Mouse (Mus musculus) layer of hippocampus, adult 8-10 months (tissue): Measurements from ENCODE around the gene Tbl3. TPM values are rescaled to one million over a fixed set of nuclear protein-coding genes. Genes with fewer than 3 reads are reported as not detected.
A peak's percentile ranks its signal among the peaks of the same experiment; 100 is the strongest.
"Not testable (repeated sequence)": the region's sequence is repeated elsewhere in the genome, so short reads cannot be mapped to it uniquely, and the experiment has no call there.

Source experiments
- DNase-seq, 2 experiments: peaks; one replicate each; pipeline ENCODE4 v3.0.0; 2022; ENCODE audit warnings: low spot score in 2 of 2
- total RNA-seq, 4 experiments: library from RNA; stranded (reverse); gene quantifications; 2 replicates each; pipeline ENCODE4 v1.2.4; 2022

Gene Tbl3
- total RNA-seq, 4 experiments from 2014 or later, result 24.2 to 32.3 (median 27.8) TPM

DNA sequence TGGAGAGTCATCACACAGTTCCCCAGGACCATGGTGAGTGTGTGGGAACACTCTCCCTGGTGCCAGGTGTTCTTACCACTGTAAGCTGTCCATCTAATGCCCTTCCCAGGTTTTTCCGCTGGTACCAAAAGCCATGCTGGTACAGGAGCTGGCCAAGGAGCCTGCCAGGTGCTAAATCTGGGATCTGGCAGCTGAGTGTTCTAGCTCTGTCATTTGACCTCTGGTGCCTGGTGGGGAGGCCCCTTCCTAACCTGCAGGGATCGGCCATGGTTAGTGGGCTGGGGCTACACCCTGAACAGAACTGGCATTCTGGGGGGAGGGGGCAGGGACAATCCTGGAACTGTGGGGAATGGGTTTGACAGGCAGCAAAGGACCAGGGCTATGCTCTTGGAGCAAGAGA, 20.2 kb upstream of the Tbl3 start, which contains the start of gene Rpl3l:
Rpl3l (plus strand) TSS at position 203 of the 400 bp plus-strand sequence.
- no peak for DNase-seq

DNA sequence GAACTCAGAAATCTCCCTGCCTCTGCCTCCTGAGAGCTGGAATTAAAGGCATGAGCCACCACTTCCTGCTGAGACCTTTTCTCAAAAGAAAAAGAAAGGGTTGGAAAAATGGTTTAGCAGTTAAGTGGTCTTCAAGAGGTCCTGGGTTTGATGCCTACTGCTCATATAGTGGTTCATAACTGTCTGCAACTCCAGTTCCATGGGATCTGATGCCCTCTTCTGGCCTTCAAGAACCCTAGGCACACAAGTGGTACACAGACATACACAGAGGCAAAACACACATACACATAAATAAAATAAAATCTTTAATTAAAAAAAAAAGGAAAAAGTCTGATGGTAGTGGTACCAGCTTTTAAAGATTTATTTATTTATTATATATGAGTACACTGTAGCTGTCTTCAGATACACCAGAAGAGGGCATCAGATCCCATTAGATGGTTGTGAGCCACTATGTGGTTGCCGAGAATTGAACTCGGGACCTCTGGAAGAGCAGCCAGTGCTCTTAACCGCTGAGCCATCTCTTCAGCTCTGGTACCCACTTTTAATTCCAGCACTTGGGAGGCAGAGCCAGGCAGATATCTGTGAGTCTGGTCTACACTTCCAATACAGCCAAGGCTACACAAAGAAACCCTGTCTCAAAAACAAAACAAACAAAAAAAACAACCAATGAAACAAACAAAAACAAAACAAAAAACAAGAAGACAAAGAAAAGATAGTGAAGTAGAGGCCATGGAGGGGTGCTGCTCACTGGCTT, 18.4 kb upstream of the Tbl3 start:
- no peak for DNase-seq

DNA sequence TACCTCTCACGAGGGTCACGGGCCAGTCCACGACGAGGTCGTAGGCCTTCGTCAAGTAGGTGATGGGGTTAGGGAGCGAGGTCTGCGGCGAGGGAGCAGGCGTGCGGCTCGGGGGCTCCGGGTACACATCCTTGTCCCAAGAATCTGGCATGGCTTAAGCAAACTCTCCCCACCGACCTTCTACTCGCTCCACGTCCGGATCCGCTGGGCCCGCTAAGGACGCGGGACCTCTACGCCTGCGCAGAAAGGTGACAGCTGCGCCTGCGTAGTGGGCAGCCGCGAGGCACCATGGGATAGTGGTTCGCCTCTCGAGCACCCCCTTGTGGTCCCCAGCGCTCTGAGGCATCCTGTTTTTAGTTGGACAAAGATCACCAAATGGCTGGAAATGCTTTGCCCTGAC, 16.7 kb upstream of the Tbl3 start, which contains the start of gene Ndufb10:
Ndufb10 (minus strand) TSS at position 295 of the 400 bp plus-strand sequence.
- DNase-seq, result peak; percentile 90 to 98

DNA sequence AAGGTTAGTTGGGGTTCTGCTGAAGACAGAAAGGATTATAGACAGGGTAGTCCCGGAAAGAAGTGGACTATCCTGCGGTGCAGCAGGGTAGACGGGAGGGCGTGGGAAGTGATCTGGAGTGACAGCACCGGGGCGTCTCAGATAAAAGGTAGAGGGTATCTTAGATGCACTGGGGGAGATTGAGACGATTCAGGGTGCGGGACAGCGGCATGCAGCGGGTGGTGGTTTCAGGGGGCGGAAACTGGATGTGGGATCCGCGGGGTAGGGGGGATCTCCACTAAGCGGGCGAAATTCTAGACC, 16.4 kb upstream of the Tbl3 start:
- no peak for DNase-seq

DNA sequence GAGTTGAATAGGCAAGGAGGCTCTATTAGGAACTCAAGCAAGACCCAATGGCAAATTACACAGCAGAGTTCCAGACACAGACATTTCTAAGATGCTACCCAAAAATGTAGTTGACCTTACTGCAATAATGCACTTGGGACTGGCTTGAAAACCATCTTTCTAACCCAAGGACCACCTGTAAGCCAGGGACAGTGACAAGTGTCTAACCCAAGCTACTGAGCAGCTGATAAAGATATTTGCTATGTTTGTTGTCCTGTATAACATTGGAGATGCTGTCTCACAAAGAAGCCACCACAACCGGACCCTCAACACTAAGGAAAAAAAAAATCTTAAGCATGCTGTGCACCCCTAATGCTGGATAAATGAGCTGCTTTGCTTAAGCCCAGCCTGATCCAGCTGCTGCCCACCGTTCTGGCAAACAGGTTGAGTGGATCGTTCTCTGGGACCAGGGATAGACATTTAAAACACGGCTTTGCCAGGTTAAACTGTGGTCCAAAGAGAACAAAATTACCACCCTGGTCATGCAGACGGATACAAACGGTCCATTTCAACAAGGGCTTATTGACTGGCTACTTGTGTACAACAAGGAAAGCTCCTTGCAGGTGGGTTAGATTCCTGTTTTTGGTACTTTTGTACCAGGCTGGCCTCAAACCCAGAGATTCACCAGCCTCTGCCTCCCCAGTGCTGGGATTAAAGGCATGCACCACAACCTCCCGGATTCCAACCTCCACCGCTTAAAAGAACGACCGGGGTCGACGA, 15.8 kb upstream of the Tbl3 start:
- DNase-seq, result no peak

DNA sequence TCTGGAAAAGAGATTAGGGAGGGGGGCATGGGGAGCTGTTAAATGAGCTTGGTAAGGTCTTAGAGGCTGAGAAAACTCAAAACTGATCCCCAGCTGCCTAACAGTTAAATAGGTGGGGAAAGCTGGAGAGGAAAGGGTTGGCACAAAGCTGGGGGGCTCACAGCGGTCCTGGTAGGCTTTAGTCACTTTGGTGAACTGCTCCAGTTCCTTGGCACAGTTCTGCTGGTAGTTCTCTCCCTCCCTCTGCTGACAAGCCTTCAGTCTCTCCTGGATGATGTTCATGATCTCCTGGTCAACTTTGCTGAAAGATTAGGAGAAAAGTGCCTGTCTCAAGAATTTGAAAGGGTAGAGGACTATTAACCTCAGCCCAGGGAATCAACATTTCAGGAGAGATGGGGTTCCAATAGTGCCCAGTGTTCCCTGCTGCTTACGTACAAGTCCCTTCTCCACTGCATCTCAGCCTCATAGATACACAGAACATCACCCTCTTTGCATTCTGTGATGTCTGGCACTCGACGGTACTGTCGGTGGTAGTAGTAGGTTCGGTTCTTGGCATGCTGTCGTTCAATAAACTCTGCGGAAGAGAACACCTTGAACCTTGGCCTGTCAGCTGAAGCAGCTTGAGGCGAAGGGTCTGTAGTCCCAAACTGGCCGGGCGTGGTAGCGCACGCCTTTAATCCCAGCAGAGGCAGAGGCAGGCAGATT, 14.9 kb upstream of the Tbl3 start:
- DNase-seq, result no peak

DNA sequence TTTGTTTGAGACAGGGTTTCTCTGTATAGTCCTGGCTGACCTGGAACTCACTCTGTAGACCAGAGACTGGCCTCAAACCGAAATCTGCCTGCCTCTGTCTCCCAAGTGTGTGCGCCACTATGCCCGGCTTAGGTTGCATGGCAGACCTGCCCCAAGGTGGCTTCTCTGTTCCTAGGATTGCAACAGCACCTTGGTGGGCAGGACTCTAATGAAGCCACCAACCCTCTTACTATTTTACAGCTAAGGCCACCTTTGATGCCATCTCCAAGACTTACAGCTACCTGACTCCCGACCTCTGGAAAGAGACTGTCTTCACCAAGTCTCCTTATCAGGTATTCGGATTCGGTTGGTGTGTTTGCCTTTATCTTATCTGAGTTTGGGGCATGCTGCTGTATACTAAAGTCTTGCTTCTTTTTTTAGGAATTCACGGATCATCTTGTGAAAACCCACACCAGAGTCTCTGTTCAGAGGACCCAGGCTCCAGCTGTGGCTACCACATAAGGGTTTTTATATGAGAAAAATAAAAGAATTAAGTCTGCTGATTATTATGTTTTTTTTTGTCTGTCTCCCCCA, 14.0 kb upstream of the Tbl3 start:
- not testable (repeated sequence) for DNase-seq

DNA sequence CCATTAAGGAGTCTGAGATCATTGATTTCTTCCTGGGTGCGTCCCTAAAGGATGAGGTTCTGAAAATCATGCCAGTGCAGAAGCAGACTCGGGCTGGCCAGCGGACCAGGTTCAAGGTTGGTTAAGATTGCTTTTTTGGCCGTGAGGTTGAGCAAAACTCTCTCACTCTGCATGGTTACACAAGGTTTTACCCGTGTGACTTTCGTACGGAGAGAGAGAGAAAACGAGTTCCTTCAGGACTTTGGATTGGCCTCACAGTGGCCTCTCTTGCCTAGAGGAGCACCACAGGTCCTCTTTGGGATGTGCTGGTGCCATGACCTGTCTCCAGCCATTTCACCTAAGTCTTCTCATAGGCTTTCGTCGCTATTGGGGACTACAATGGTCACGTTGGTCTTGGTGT, 13.2 kb upstream of the Tbl3 start:
- DNase-seq, result not testable (repeated sequence)

DNA sequence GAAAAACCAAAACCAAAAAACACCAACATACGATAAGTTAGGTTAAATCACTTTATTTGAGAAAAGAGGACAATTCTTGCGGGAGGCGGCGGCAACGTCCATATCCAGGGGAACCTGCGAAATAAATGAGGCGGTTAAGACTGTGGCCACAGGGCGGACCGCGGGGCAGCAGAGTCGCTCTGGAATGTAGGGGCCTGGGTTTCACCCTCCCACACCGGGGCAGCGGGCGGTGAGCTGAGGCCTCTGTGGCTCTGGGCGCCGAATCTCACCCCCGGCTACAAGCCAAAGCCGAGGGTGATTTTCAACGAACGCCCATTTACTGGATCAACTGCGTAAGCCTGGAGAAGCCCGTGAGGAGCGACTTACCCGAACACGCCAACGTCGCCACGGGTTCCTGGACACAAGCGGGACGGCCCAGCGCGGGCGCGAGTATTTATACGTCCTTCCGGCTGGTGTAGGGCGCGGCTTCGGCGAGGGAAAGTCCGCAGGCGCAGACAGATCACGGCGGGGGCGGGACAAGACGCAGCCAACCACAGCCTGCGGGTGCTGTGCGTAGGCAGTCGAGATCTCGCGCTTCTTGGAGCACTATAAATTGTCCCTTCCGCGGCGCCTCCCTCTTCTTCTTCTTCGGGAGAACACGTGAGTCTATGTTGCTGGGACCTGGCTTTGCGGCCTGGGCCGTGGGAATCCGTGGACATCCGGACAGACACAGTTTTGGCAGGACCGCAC, 12.2 kb upstream of the Tbl3 start:
- DNase-seq, result peak; percentile 98 to 99

DNA sequence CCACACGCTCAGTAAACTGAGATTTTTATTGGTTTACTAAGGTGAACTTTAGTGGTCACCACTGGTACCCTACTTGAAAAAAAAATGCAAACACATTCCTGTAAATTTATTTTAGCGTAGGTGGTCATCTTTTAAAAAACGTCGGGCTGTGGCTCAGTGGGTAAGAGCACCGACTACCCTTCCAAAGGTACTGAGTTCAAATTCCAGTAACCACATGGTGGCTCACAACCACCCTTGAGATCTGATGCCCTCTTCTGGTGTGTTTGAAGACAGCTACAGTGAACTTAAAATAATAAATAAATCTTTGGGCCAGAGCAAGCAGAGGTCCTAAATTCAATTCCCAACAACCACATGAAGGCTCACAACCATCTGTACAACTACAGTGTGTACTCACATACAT, 11.5 kb upstream of the Tbl3 start:
- not testable (repeated sequence) for DNase-seq

DNA sequence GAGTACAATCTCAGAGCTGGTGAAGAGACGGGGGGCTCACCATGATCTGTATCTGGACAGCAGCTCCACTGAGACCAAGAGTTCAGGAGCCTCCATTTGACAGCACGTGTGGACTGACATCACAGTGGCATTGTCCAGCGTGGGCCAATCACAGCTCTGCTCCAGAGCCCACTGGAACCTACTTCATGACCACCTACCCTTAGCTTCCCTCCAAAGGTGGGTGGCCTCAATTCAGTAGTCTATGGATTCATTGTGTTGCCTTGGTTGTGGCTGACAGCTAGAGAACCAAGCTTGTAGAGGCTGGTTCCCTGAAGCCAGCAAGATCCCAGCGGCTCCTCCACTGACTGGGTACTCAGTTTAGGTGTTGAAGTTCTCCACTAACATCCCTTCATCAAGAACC, 10.5 kb upstream of the Tbl3 start, which contains the start of the genes Rnf151 and Rps2:
Rnf151 (minus strand) TSS at position 121 of the 400 bp plus-strand sequence.
Rps2 (plus strand) TSS at position 174 of the 400 bp plus-strand sequence.
- DNase-seq, result peak in 1 of 2 experiments; percentile 9

DNA sequence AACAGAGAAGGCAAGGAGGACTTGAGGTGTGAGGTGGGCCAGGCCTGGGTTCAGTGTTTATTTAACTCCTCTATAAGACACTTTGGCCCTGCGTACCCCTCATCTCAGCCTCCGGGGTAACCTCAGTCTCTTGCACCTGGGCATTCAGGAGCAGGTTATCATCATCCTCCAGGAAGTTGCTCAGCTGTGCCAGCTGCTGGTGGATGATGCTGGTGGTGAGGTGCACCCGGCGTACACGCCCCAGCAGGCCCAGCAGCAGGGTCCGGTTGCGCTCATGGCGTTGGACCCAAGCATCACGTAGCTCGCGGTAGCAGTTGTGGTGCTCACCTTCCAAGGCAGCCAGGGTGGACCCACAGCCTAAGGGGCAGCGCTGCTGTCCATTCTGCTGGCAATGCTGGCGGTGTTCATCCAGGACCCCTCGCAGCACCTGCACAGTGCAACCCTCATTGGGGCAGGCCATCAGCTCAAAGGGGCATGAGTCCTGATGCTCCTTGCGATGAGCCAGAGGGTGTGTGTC, 8.8 kb upstream of the Tbl3 start:
- peak in 1 of 2 experiments; percentile 7 for DNase-seq

DNA sequence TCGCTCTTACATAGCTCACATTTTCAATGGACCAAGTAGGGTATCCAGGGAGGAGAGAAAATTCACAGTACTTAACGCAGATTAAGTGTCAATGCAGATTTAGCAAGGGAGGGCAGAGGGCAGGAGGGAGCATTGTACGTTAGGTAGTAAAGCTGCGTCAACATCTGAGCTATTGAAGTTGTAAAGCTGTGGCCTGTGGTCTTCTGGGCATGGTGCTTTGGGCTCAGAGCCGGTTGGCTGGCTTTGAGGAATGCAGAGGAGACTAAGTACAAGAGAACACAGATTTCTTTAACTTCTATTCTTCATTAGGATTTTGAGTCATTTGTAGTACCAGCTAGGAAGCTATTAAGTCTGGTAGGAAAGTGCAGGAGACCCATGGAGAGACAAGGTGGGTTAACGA, 8.1 kb upstream of the Tbl3 start:
- DNase-seq, result no peak

DNA sequence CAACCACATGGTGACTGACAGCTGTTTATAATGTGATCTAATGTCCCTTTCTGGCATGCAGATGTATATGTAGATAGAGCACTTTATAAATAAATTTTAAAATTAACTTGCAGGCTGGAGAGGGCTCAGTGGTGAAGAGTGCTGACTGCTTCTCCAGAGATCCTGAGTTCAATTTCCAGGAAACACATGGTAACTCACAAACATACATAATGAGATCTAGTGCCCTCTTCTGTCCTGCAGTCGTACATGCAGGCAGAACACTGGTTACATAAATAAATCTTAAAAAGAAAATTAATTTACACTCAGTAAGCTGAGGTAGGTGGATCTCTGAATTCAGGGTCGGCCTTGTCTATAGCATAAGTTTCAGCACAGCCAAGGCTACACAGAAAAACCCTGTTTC, 1.2 kb upstream of the Tbl3 start:
- DNase-seq, result no peak

DNA sequence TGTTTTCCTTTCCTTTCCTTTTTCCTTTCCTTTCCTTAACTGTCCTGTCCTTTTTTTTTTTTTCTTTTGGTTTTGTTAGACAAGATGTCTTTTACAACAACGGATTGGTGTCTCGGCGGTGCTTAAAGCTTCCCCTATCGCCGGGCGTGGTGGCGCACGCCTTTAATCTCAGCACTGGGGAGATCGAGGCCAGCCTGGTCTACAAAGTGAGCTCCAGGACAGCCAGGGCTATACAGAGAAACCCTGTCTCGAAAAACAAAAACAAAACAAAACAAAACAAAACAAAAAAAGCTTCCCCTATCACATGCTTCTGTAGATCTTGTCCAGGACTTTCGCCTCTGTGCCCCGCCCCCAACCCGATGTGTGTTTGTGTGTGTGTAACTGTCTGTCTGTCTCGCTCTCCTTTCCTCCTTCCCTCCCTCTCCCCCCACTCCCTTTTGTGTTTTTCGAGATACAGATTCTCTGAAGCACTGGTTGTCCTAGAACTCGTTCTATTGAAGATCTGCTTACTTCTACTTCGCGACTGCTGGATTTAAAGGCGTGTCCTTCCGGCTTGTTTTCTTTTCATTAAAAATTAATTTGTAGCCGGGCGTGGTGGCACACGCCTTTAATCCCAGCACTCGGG, 453 bp upstream of the Tbl3 start:
- DNase-seq, result no peak

DNA sequence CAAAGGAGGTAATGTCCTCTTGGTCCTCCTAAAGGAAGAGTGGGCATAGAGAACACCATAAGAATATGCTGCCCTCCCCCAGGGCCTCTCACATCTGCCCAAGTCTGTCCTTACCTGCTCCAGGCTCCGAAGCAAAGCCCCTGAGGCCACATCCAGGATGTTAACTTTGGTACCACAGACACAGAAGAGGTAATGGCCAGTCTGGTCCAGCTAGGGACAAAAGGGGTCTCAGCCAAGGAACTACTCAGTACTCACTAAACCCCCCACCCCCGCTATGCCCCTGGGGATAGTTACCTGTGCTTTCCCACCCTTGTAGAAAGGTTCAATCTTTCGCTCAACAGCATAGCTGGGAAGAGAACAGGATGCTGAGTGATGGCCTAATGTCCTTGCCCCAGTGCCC, 1.6 kb downstream of the Tbl3 start:
- no peak for DNase-seq

DNA sequence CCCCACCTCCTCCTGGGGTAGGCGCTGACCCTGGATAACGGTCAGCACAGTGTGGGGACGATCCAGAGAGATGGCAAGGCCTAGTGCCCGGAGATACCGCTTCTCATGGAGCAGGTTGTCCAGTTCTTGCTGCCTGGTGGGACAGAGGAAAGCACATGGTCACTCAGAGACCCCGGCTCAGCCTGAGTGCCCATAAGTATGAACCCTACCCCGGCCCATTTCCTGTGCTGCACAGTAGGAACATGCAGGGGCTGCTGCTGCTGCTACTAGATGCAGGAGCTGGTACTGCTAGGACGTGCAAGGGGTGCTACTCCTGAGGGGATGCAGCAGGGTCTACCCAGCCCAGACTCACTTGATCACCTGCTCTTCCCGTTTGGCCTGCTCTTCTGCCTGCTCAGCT, 6.2 kb downstream of the Tbl3 start:
- DNase-seq, result no peak

DNA sequence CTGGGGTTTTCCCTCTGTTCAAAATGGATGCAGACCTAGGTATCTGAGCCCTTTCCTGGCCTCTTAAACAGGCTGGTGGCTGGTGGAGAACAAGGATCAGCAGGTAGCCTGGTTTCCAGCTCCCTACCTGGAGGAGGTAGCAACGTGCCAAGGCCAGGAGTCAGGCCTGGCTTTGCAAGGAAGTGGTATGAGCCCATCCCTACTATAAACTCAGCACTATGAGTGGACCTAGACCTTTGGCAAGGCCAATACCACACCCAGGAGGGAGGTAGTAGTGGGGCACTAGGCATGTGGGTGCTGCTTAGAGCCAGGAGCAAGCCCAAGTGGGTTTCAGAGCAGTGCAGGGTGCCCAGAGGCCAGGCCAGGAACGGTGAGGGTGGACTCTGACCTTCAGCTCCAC, 8.0 kb downstream of the Tbl3 start:
- no peak for DNase-seq

DNA sequence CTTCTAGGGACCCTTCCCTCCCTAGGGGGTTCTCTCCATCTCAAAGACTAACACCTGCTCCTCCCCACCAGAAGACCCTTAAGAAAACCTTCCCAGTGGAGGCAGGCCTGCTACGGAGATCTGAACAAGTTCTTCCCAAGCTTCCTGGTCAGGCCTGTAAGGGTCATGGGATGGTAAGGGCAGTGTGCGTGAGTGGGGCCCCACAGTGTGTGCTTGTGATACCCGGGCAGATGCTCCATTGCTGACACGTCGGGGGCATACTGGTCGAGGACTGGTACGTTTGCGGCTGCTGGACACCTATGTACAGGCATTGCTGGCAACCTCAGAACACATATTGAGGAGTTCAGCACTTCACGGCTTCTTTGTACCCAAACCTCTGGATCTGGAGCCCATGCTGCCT, 8.7 kb downstream of the Tbl3 start:
- no peak for DNase-seq

DNA sequence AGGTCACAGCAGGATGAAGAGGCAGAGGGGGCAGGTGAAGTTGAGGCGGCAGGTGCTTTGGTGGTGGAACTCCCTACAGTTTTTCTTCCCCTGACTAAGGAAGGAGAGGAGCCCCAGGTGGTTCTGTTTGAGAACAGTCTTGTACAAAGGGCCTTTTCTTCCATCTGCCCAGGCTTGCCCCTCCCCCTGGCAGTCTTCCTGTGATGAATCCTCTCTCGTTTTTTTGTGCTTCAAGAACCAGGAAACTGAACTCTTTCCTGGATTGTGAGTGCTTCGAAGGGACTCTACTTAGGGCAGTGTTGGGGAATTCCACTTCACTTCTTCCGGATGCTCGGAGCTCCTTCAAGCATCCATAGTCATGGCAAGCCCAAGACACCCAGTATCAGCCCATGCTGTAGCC, 9.5 kb downstream of the Tbl3 start:
- no peak for DNase-seq
